Mouse (Mus musculus) liver, postnatal 0 days (tissue): ENCODE data around the gene Ercc4.

Experiments used
- CTCF ChIP-seq: sonication (generic); IDR thresholded peaks from 2 replicates; pipeline ENCODE4 v1.5.1; 2016; ENCODE audit warnings: antibody characterized with exemption, low read depth
- EP300 ChIP-seq: IDR thresholded peaks from 2 replicates; pipeline ENCODE4 v1.6.1; 2016; ENCODE audit warnings: antibody characterized with exemption, low read depth, mild to moderate bottlenecking

DNA sequence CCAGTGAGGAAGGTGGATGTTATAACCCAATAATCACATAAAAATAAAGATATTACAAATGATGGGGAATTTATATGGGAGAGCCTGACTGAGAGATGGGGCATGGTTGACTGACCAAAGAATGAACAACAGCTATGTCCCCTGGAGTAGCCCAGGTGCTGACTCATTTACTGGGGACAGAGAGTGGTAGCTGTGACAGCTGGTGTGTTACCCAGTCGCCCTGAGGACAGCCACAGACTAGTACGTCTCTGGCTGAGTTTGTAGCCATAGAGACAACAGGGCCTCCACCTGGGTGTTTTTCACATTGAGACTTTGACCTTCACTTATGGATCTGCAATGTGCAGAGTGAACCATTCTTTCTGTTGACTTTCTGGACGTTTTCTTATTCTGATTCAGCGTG, 81.7 kb downstream of the Ercc4 start:
- TF ChIP-seq CTCF (no peak), EP300 (no peak)
